Mouse (Mus musculus): ENCODE measurements at regions not wholly inside any gene's neighbourhood (a gene's known extent, or its start where the extent isn't known, plus 50 kb on each side); places are given as distances from the start of the nearest gene placed in this dataset.
A peak's percentile ranks its signal among the peaks of the same experiment; 100 is the strongest.

GRCm38 (mm10) chr10:8983347-8983746 lies 97.5 kb upstream of the Sash1 start:
- Histone ChIP-seq H3K4me1 (replicated peaks) (no peaks in the 10 kb centered on the region), H3K27me3 (no peaks in the 10 kb centered on the region), H3K27ac (no peak overlapping the region), H3K9me3 (no peaks in the 10 kb centered on the region), H3K36me3 (no peaks in the 10 kb centered on the region), H3K4me2 (no peak overlapping the region), H3K9ac (replicated peaks) (no peak overlapping the region), H3K4me3 (replicated peaks) (no peak overlapping the region)
- no peak for ATAC-seq (ENCODE audit: insufficient number of reproducible peaks, insufficient read depth, low FRiP score, low TSS enrichment, low read depth)
- WGBS, result 84% methylated on average over 4 of the region's 4 CpGs

GRCm38 (mm10) chr10:8980568-8980967 lies 94.7 kb upstream of the Sash1 start:
- Histone ChIP-seq H3K9me3 (no peaks in the 10 kb centered on the region), H3K27me3 (no peaks in the 10 kb centered on the region), H3K4me3 (replicated peaks) (no peak overlapping the region), H3K27ac (no peak overlapping the region), H3K9ac (replicated peaks) (no peak overlapping the region), H3K4me1 (replicated peaks) (no peaks in the 10 kb centered on the region), H3K4me2 (no peak overlapping the region), H3K36me3 (no peaks in the 10 kb centered on the region)
- 63% methylated on average over 1 of the region's 1 CpGs for WGBS
- no peak for ATAC-seq (ENCODE audit: insufficient number of reproducible peaks, insufficient read depth, low FRiP score, low TSS enrichment, low read depth)

GRCm38 (mm10) chr10:8978595-8978994 lies 92.7 kb upstream of the Sash1 start:
- no peak for ATAC-seq (ENCODE audit: insufficient number of reproducible peaks, insufficient read depth, low FRiP score, low TSS enrichment, low read depth)
- Histone ChIP-seq H3K4me3 (replicated peaks) (no peak overlapping the region), H3K9ac (replicated peaks) (no peak overlapping the region), H3K9me3 (no peaks in the 10 kb centered on the region), H3K27ac (no peak overlapping the region), H3K4me1 (replicated peaks) (no peaks in the 10 kb centered on the region), H3K4me2 (no peak overlapping the region), H3K36me3 (no peaks in the 10 kb centered on the region), H3K27me3 (no peaks in the 10 kb centered on the region)
- 90% methylated on average over 3 of the region's 3 CpGs for whole genome bisulfite sequencing

- no peaks in the 10 kb centered on the region for H3K9me3 ChIP-seq
- H3K4me2 ChIP-seq, result no peak overlapping the region
- ATAC-seq (ENCODE audit: insufficient number of reproducible peaks, insufficient read depth, low FRiP score, low TSS enrichment, low read depth), result peak; percentile 73
- H3K4me1 ChIP-seq (replicated peaks), result peaks cover 6% of the 10 kb centered on the region
- no peaks in the 10 kb centered on the region for H3K27me3 ChIP-seq
- 65% methylated on average over 1 of the region's 1 CpGs for WGBS
- H3K36me3 ChIP-seq, result no peaks in the 10 kb centered on the region
- H3K4me3 ChIP-seq (replicated peaks), result no peak overlapping the region
- H3K9ac ChIP-seq (replicated peaks), result no peak overlapping the region
- H3K27ac ChIP-seq, result no peak overlapping the region
Measured at GRCm38 (mm10) chr10:8973934-8974333, 88.1 kb upstream of the Sash1 start.

- Histone ChIP-seq H3K27ac (no peak overlapping the region), H3K9ac (replicated peaks) (no peak overlapping the region), H3K27me3 (no peaks in the 10 kb centered on the region), H3K36me3 (no peaks in the 10 kb centered on the region), H3K4me1 (replicated peaks) (peaks cover 16% of the 10 kb centered on the region), H3K9me3 (no peaks in the 10 kb centered on the region), H3K4me2 (no peak overlapping the region), H3K4me3 (replicated peaks) (no peak overlapping the region)
- no peak for ATAC-seq (ENCODE audit: insufficient number of reproducible peaks, insufficient read depth, low FRiP score, low TSS enrichment, low read depth)
- 70% methylated on average over 8 of the region's 8 CpGs for WGBS
Measured at GRCm38 (mm10) chr10:8972789-8973551, 87.1 kb upstream of the Sash1 start.

GRCm38 (mm10) chr10:8970807-8971206 lies 84.9 kb upstream of the Sash1 start:
- Histone ChIP-seq H3K4me3 (replicated peaks) (no peak overlapping the region), H3K27me3 (no peaks in the 10 kb centered on the region), H3K9ac (replicated peaks) (no peak overlapping the region), H3K36me3 (no peaks in the 10 kb centered on the region), H3K27ac (no peak overlapping the region), H3K4me2 (no peak overlapping the region), H3K4me1 (replicated peaks) (peaks cover 17% of the 10 kb centered on the region), H3K9me3 (no peaks in the 10 kb centered on the region)
- WGBS, result 70% methylated on average over 3 of the region's 3 CpGs
- ATAC-seq (ENCODE audit: insufficient number of reproducible peaks, insufficient read depth, low FRiP score, low TSS enrichment, low read depth), result no peak

GRCm38 (mm10) chr10:8969586-8969985 lies 83.7 kb upstream of the Sash1 start:
- H3K9me3 ChIP-seq, result no peaks in the 10 kb centered on the region
- H3K4me2 ChIP-seq, result no peak overlapping the region
- no peak for ATAC-seq (ENCODE audit: insufficient number of reproducible peaks, insufficient read depth, low FRiP score, low TSS enrichment, low read depth)
- no peak overlapping the region for H3K9ac ChIP-seq (replicated peaks)
- H3K27ac ChIP-seq, result no peak overlapping the region
- no peaks in the 10 kb centered on the region for H3K27me3 ChIP-seq
- H3K4me1 ChIP-seq (replicated peaks), result peaks cover 17% of the 10 kb centered on the region
- H3K36me3 ChIP-seq, result no peaks in the 10 kb centered on the region
- H3K4me3 ChIP-seq (replicated peaks), result no peak overlapping the region

GRCm38 (mm10) chr10:8969016-8969415 lies 83.1 kb upstream of the Sash1 start:
- WGBS, result 75% methylated on average over 5 of the region's 5 CpGs

GRCm38 (mm10) chr10:8968276-8968923 lies 82.5 kb upstream of the Sash1 start:
- Histone ChIP-seq H3K36me3 (no peaks in the 10 kb centered on the region), H3K4me3 (replicated peaks) (no peak overlapping the region), H3K9me3 (no peaks in the 10 kb centered on the region), H3K27ac (peak overlapping the region; percentile 68), H3K4me1 (replicated peaks) (peaks cover 17% of the 10 kb centered on the region), H3K27me3 (no peaks in the 10 kb centered on the region), H3K4me2 (peak overlapping the region; percentile 14; the same call in 1 of the 2 replicates), H3K9ac (replicated peaks) (no peak overlapping the region)
- WGBS, result 35% methylated on average over 8 of the region's 8 CpGs
- peak; percentile 82; the same call in 1 of the 2 replicates for ATAC-seq (ENCODE audit: insufficient number of reproducible peaks, insufficient read depth, low FRiP score, low TSS enrichment, low read depth)

More at GRCm38 (mm10) chr10:8969016-8969415, 83.1 kb upstream of the Sash1 start:
- no peak for ATAC-seq (ENCODE audit: insufficient number of reproducible peaks, insufficient read depth, low FRiP score, low TSS enrichment, low read depth)
- Histone ChIP-seq H3K27ac (no peak overlapping the region), H3K4me1 (replicated peaks) (peaks cover 17% of the 10 kb centered on the region), H3K36me3 (no peaks in the 10 kb centered on the region), H3K27me3 (no peaks in the 10 kb centered on the region), H3K9me3 (no peaks in the 10 kb centered on the region), H3K4me3 (replicated peaks) (no peak overlapping the region), H3K9ac (replicated peaks) (no peak overlapping the region), H3K4me2 (no peak overlapping the region)

GRCm38 (mm10) chr10:8962921-8963320 lies 77.1 kb upstream of the Sash1 start:
- WGBS, result 78% methylated on average over 5 of the region's 5 CpGs
- Histone ChIP-seq H3K4me3 (replicated peaks) (no peak overlapping the region), H3K4me2 (no peak overlapping the region), H3K4me1 (replicated peaks) (peaks cover 12% of the 10 kb centered on the region; the same call in 1 of the 2 replicates), H3K9me3 (no peaks in the 10 kb centered on the region), H3K27ac (no peak overlapping the region), H3K9ac (replicated peaks) (no peak overlapping the region), H3K27me3 (no peaks in the 10 kb centered on the region), H3K36me3 (no peaks in the 10 kb centered on the region)
- ATAC-seq (ENCODE audit: insufficient number of reproducible peaks, insufficient read depth, low FRiP score, low TSS enrichment, low read depth), result no peak

GRCm38 (mm10) chr10:8960964-8961675 lies 75.2 kb upstream of the Sash1 start:
- no peak overlapping the region for H3K4me2 ChIP-seq
- ATAC-seq (ENCODE audit: insufficient number of reproducible peaks, insufficient read depth, low FRiP score, low TSS enrichment, low read depth), result no peak
- no peak overlapping the region for H3K9ac ChIP-seq (replicated peaks)
- 33% methylated on average over 10 of the region's 10 CpGs for WGBS
- no peaks in the 10 kb centered on the region for H3K36me3 ChIP-seq
- H3K27me3 ChIP-seq, result no peaks in the 10 kb centered on the region
- no peak overlapping the region for H3K4me3 ChIP-seq (replicated peaks)
- H3K9me3 ChIP-seq, result no peaks in the 10 kb centered on the region
- peaks cover 13% of the 10 kb centered on the region; the same call in 1 of the 2 replicates for H3K4me1 ChIP-seq (replicated peaks)
- no peak overlapping the region for H3K27ac ChIP-seq

Data from limb, embryonic 12.5 days (tissue).